Mouse (Mus musculus) CD4-positive, CD25-positive, alpha-beta regulatory T cell, adult 2 months (primary cell): Measurements from ENCODE around the gene Ass1.
"Not testable (repeated sequence)": the region's sequence is repeated elsewhere in the genome, so short reads cannot be mapped to it uniquely, and the experiment has no call there.

Source experiments
- DNase-seq: peaks from one replicate; pipeline ENCODE4 v3.0.0-alpha.2; 2012; ENCODE audit warnings: low read depth, low spot score

The Ass1 gene

DNA sequence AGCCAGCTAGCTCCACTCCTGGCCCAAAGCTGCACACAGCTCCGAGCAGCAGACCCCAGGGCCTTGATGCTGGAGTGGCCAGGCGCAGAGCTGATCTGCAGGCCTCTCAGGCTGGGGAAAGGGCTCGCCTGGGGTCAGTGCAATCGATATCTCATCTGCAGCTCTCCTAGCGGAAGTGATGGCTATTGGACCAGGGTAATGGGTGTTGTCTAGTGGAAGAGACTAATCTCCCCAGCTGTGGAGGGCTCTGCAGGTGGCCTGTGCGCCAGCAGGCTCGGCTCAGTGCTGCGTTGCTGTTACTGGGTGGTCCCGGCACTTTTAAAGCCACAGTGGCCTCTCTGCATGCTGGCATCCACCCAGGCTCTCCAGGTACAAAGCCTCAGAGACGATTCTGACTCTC, 55.8 kb downstream of the Ass1 start:
- no peak for DNase-seq

DNA sequence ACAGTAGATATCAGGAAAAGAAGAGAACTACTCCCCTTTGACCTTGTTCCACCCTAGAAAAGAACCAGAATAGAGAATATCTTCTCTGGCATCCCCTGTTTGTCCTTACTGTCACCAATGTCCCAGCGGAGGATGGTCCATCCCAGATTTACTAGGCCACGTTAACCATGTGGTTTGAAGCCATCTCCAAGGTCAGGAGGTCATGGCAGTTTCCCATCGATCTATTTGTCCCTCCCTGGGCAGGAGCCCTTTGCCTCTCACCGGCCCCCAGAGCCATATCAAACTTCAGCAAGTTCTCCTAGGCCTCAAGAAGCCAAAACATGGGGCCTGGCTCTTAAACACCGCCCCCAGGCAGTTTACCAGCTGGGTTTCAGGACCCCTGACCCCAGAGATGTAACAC, 60.2 kb downstream of the Ass1 start:
- no peak for DNase-seq

DNA sequence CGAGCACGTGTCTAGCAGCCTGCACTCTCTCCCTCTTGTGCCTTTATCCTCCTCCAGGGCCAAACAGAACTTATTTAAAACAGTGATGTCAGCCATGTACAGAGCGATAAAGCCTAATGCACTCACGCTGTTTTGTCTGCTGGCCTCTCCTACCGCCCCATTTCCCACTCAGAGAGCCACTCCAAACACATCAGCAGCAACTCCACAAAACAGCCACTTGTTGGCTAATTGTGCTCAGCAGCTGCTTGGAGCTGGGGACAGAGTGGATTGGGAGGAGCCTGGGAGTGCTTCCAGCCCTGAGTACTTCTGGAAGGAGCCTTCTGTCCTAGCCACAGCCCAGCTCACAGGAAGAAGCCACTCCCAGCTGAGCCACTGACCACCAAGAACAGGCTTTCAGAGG, 67.0 kb downstream of the Ass1 start:
- no peak for DNase-seq

DNA sequence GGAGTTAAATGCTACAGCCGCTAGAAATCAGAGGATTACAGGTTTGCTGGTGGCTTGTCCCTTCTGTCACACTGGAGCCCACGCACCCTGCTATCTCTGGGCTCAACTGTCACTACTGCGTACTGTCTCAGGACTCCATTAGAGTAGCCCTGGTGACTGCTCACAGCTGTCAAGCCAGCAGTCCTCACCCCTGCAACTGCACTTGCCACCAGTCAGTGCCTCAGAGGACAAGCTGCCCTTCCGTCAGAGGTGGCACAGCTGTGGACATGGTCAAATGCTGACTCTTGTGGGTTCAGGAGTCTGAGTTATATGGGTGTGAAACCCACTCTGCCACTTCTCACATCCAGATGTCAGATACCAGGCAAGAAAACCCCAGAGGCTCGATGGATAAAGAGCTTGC, 68.7 kb downstream of the Ass1 start:
- DNase-seq = no peak

DNA sequence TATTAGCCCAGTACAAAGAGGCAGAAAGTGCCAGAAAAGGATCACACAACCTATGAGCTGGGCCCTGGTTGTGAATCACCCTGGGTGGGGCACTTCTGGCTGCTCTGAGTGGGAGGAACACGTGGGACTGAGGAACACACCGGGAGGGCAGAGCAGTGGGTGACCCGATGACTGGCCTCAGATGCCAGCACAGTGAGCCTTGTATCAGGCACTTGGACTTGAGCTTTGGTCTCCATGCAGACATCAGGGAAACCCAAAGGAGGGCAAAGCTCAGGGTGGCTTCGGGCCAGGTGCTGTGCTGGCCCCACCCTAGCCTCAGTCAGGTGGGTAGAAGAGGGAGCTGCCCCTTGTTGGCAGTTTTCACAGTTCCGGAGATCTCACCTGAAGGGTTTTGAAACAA, 71.6 kb downstream of the Ass1 start:
- DNase-seq = no peak

DNA sequence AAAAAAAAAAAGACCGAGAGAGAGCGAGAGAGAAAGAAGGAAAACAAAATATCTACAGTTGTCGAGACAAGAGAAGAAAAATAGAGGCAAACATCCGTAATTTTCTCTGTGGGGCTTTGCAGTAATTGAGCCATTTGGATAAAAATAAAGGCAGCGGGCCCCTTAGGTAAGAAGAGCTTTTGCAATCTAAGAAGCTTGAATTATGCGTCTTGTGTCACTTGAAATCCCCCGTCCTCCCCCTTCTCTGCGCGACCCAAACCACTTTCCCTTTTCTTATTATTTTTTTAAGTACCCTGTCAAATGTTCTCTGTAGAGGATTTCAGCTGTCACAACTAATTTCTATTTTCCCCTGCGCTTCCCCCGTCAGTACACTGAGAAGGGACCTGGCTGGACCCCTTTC, 77.7 kb downstream of the Ass1 start:
- DNase-seq = no peak

DNA sequence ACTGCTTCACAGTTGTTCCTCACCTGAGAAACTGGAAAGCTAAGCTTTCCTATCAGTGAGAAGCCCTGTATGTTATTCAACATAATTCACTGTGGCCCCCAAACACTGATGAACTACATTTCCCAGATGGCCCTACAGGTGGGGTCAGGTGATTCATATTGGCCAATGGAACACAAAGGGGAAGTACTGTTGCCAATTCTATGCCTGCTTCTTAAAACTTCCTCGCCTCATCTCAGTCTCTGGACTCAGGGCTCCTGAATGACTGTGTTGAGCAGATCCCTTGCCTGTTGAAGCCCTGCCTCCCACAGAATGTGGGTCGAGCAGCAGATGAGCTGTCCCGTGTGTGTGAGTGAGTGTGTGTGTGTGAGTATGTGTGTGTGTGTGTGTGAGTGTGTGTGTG, 80.5 kb downstream of the Ass1 start:
- DNase-seq = no peak

DNA sequence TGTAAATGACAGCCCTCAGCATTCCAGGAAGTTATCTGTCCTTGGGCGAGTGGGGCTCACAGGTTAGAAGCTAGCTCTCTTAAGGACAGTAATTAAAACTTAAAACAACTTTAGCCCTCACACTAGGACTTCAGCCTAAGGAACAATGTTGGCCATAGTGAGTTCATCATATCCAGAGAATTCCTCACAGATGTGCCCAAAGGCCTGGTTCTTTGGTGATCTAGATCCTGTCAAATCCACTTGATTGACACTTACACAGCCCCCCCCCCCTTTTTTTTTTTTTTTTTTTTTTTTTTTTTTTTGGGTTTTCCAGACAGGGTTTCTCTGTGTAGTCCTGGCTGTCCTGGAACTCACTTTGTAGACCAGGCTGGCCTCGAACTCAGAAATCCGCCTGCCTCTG, 81.3 kb downstream of the Ass1 start:
- DNase-seq = not testable (repeated sequence)

DNA sequence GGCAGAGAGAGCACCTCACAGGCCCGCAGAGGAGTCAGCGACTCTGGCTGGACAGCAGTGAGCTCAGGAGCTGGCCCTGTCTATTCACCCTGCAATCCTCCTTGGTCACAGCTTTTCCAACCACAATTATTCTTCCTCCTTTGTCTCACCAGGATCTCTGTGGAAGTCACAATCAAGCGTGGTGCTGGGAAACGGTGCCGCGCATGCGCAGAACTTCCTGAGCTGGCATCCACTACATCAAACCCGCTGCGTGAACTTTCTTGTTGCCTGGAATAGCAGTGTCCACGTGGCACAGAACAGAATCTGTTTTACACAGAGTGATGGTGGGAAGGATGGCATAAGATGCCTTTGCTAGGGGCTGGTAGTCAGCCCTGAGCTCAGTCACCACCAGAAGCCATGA, 82.0 kb downstream of the Ass1 start:
- no peak for DNase-seq

DNA sequence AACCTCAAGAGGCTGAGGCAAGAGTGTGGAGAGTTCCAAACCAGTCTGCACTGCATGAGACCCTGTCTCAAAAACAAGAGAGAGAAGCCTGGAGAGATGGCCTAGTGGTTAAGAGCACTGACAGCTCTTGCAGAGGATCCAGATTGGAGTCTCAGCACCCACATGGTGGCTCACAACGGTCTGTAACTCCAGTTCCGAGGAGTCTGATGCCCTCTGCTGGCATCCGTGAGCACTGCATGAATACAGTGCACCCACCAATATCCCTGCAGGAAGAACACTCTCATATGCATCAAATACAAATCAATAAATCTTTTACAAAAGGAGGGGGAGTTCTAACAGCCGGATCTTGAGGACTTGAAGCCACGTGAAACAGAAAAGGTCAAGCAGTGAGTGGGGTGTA, 84.6 kb downstream of the Ass1 start:
- peak; percentile 8 for DNase-seq
